Mouse (Mus musculus) skeletal muscle tissue, adult 2 months (tissue): ENCODE data around the gene Naa80.
"Not testable (repeated sequence)": the region's sequence is repeated elsewhere in the genome, so short reads cannot be mapped to it uniquely, and the experiment has no call there.

Experiments
- DNase-seq: peaks from one replicate; pipeline ENCODE4 v3.0.0-alpha.2; 2012; ENCODE audit warnings: low read depth, low spot score

Gene Naa80

GRCm38 (mm10) chr9:107550491-107551116, 28.1 kb upstream of the Naa80 start:
- no peak for DNase-seq

- DNase-seq: no peak
Measured at GRCm38 (mm10) chr9:107551117-107551889, 27.4 kb upstream of the Naa80 start, which contains the start of gene Rassf1. Gene Rassf1, plus strand, starts transcription at chr9:107551555.

- no peak for DNase-seq
Measured at GRCm38 (mm10) chr9:107551890-107552355, 26.8 kb upstream of the Naa80 start.

- no peak for DNase-seq
Measured at GRCm38 (mm10) chr9:107552690-107553393, 25.8 kb upstream of the Naa80 start.

GRCm38 (mm10) chr9:107553541-107554318, 25.0 kb upstream of the Naa80 start:
- DNase-seq: no peak

- peak; percentile 99 for DNase-seq
Measured at GRCm38 (mm10) chr9:107554319-107554825, 24.3 kb upstream of the Naa80 start.

GRCm38 (mm10) chr9:107555031-107555457, 23.6 kb upstream of the Naa80 start:
- peak; percentile 77 for DNase-seq

GRCm38 (mm10) chr9:107555701-107556100, 23.0 kb upstream of the Naa80 start:
- no peak for DNase-seq

- DNase-seq: no peak
Measured at GRCm38 (mm10) chr9:107556346-107556745, 22.3 kb upstream of the Naa80 start.

- peak; percentile 95 for DNase-seq
Measured at GRCm38 (mm10) chr9:107563029-107563581, 15.6 kb upstream of the Naa80 start, which contains the start of gene Tusc2. Gene Tusc2, plus strand, starts transcription at chr9:107563255.

GRCm38 (mm10) chr9:107565556-107565955, 13.1 kb upstream of the Naa80 start:
- DNase-seq: not testable (repeated sequence)

GRCm38 (mm10) chr9:107566041-107566709, 12.5 kb upstream of the Naa80 start:
- DNase-seq: peak; percentile 67

GRCm38 (mm10) chr9:107566855-107567254, 11.8 kb upstream of the Naa80 start:
- DNase-seq: no peak

- no peak for DNase-seq
Measured at GRCm38 (mm10) chr9:107567702-107568319, 10.9 kb upstream of the Naa80 start, which contains the start of gene Hyal2. Gene Hyal2, plus strand, starts transcription at chr9:107567945.

- peak; percentile 68 for DNase-seq
Measured at GRCm38 (mm10) chr9:107568331-107569261, 10.1 kb upstream of the Naa80 start.

- no peak for DNase-seq
Measured at GRCm38 (mm10) chr9:107569270-107569669, 9.4 kb upstream of the Naa80 start.

GRCm38 (mm10) chr9:107570016-107570415, 8.7 kb upstream of the Naa80 start:
- no peak for DNase-seq

- no peak for DNase-seq
Measured at GRCm38 (mm10) chr9:107570845-107571244, 7.8 kb upstream of the Naa80 start.
